Mouse (Mus musculus): ENCODE data around the gene Fam69a. TPM values are rescaled to one million over a fixed set of nuclear protein-coding genes. Genes with fewer than 3 reads are reported as not detected.
"Not testable (repeated sequence)": the region's sequence is repeated elsewhere in the genome, so short reads cannot be mapped to it uniquely, and the experiment has no call there.

Fam69a gene
- polyA plus RNA-seq, 1 experiment = 13.5 TPM

DNA sequence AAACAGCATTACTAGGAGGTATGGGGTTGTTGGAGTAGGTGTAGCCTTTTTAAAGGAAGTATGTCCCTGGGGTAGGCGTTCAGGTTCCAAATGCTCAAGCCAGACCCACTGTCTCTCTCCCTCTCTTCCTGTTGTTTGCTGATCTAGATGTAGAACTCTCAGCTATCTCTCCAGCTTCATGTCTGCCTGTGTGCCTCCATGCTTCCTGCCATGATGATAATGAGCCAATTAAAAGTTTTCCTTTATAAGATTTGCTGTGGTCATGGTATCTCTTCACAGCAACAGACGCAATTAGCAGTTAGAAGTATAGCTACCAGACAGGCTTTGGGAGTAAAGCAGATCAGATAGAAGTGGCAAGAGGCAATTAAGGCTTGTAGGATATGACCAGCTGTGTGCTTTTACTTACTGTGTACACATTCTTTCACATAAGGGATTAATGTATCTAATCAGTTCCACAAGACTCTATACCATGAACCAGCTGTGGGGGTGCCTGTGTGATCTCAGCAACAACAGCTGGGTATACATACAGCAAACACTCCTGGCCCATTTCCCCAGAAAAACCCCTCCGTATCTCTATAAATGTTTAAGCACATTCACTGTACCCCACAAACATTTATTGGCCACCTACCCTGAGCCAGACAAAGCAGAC, 9.1 kb downstream of the Fam69a start:
- 57% methylated on average over 3 of the region's 3 CpGs for WGBS
- Histone ChIP-seq H3K27ac (ENCODE audit: control insufficient read depth, insufficient read depth, low read depth, low read length, poor library complexity) (peak overlapping the region; percentile 15; the same call in 1 of the 2 replicates), H3K4me1 (ENCODE audit: control insufficient read depth, insufficient read depth, low read length) (peaks cover 8% of the 10 kb centered on the region), H3K4me3 (replicated peaks; ENCODE audit: control insufficient read depth, low read depth, low read length) (no peak overlapping the region)
- TF ChIP-seq POLR2A (IDR thresholded peaks at IDR 0.05; ENCODE audit: borderline replicate concordance, control insufficient read depth, low read depth, low read length) (no peak), CTCF (IDR thresholded peaks at IDR 0.05; ENCODE audit: control insufficient read depth, insufficient read depth, low read length) (no peak)

DNA sequence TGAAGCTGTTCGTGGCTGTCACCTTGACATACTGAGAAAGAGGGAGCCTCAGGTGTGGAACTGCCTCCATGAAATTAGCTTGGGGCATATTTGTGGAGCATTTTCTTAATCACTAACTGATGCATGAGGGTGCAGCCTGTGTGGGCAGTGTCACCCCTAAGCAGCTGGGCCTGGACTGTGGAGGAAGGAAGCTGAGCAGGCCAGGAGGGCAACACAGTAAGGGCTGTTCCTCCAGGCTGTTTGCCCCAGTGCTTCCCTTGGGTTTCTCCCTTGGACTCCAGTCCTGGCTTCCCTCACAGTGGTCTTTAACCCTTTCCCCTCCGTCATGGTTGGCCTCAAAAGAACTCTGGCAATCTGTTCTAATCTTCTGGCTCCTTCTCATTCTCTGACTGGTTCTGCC, 13.6 kb downstream of the Fam69a start:
- 33% methylated on average over 2 of the region's 2 CpGs for WGBS
- Histone ChIP-seq H3K27ac (ENCODE audit: control insufficient read depth, insufficient read depth, low read depth, low read length, poor library complexity) (peak overlapping the region; percentile 8; the same call in 1 of the 2 replicates), H3K4me1 (ENCODE audit: control insufficient read depth, insufficient read depth, low read length) (peaks cover 5% of the 10 kb centered on the region; the same call in 1 of the 2 replicates), H3K4me3 (replicated peaks; ENCODE audit: control insufficient read depth, low read depth, low read length) (no peak overlapping the region)
- TF ChIP-seq CTCF (IDR thresholded peaks at IDR 0.05; ENCODE audit: control insufficient read depth, insufficient read depth, low read length) (no peak), POLR2A (IDR thresholded peaks at IDR 0.05; ENCODE audit: borderline replicate concordance, control insufficient read depth, low read depth, low read length) (no peak)

DNA sequence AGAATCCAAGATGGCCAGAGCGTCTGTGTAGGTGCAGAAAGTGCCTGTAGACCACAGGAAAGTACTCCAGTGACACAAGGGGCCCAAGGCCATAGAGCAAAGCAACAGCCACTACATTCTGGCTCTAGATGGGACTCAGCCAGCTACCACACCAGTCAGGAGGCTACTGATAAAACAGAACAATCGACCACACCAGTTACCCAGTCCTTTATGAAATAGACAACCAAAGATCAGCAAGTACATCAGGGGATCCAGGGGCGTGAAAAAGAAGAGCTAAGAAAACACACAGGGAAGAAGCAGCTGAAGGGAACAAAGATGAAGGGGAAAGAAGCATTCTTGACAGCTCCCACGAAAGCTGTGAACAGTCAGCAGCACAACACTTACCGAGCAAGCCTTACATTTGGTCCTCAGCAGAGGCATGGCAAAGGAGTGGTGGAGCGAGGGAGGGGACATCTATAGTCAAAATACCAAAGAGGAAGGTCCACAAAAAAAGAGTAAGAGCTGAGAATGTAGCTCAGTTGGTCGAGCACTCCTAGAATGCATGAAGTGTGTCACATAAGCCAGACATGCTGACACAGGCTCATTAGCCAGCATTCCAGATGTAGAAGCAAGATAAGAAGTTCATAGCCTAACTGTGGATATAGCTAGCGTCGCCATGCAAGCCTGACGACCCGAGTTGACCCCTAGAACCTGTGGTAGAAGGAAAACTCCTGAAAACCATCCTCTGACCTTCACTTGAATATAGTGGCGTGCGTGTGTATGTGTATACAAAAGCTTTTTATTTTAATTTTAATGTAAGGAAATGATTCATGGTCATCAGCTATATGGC, 14.2 kb downstream of the Fam69a start:
- TF ChIP-seq POLR2A (IDR thresholded peaks at IDR 0.05; ENCODE audit: borderline replicate concordance, control insufficient read depth, low read depth, low read length) (no peak), CTCF (IDR thresholded peaks at IDR 0.05; ENCODE audit: control insufficient read depth, insufficient read depth, low read length) (no peak)
- Histone ChIP-seq H3K4me3 (replicated peaks; ENCODE audit: control insufficient read depth, low read depth, low read length) (no peak overlapping the region), H3K27ac (ENCODE audit: control insufficient read depth, insufficient read depth, low read depth, low read length, poor library complexity) (peak overlapping the region; percentile 7), H3K4me1 (ENCODE audit: control insufficient read depth, insufficient read depth, low read length) (peaks cover 6% of the 10 kb centered on the region; the same call in 1 of the 2 replicates)
- WGBS = 43% methylated on average over 13 of the region's 13 CpGs

DNA sequence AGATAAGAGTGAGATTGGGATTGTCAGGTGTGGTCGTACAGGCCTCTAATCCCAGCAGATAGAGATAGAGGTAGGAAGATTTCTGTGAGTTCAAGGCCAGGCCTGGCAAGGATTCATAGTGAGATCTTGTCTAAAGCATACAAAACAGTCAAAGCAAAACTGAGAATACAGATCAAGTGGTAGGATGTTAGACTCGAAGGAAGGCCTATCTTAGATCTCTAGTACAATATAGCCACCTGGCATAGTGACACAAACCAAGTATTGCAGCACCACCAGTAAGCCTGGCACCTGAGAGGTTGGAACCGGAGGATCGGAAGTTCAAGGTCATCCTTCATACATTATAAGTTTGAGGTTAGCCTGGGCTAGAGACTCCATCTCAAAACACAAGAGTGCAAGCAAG, 15.8 kb downstream of the Fam69a start:
- 72% methylated on average over 4 of the region's 4 CpGs for WGBS
- peaks cover 7% of the 10 kb centered on the region for H3K4me1 ChIP-seq (ENCODE audit: control insufficient read depth, insufficient read depth, low read length)
- no peak overlapping the region for H3K4me3 ChIP-seq (replicated peaks; ENCODE audit: control insufficient read depth, low read depth, low read length)
- no peak overlapping the region for H3K27ac ChIP-seq (ENCODE audit: control insufficient read depth, insufficient read depth, low read depth, low read length, poor library complexity)
- no peak for TF ChIP-seq CTCF (IDR thresholded peaks at IDR 0.05; ENCODE audit: control insufficient read depth, insufficient read depth, low read length)
- no peak for TF ChIP-seq POLR2A (IDR thresholded peaks at IDR 0.05; ENCODE audit: borderline replicate concordance, control insufficient read depth, low read depth, low read length)

DNA sequence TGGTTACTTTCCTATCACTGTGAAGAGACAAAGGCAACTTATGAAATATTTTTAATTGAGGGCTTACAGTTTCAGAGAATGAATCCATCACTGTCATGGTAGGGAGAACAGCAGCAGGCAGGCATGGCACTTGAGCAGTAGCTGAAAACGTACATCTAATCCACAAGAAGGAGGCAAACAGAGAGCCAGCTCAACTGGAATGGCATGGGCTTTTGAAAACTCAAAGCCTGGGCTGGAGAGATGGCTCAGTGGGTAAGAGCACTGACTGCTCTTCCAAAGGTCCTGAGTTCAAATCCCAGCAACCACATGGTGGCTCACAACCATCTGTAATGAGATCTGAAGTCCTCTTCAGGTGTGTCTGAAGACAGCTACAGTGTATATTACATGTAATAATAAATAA, 17.1 kb downstream of the Fam69a start:
- not testable (repeated sequence) for H3K4me1 ChIP-seq (ENCODE audit: control insufficient read depth, insufficient read depth, low read length); H3K27ac ChIP-seq (ENCODE audit: control insufficient read depth, insufficient read depth, low read depth, low read length, poor library complexity); H3K4me3 ChIP-seq (replicated peaks; ENCODE audit: control insufficient read depth, low read depth, low read length)
- WGBS = 85% methylated on average over 1 of the region's 1 CpGs

DNA sequence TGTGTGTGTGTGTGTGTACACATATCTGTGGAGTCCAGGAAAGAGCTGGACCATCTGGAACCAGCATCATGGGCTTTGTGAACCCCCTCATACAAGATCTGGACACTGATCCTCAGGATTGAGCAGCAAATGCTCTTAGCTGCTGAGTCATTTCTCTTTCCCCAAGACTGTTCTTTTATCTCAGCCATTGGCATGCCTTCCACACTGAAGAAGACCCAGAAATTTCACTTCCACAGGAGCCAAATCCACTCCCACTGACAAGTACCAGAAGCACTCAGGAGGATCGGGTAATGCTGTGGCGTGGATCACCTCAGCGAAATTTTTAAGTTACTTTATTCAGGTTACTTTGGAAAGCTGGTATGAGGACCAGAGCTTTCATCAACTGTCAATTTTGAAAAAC, 18.8 kb downstream of the Fam69a start:
- H3K4me1 ChIP-seq (ENCODE audit: control insufficient read depth, insufficient read depth, low read length) = peaks cover 6% of the 10 kb centered on the region
- WGBS = 68% methylated on average over 3 of the region's 3 CpGs
- TF ChIP-seq POLR2A (IDR thresholded peaks at IDR 0.05; ENCODE audit: borderline replicate concordance, control insufficient read depth, low read depth, low read length) (no peak), CTCF (IDR thresholded peaks at IDR 0.05; ENCODE audit: control insufficient read depth, insufficient read depth, low read length) (no peak)
- peak overlapping the region; percentile 59; the same call in 1 of the 2 replicates for H3K27ac ChIP-seq (ENCODE audit: control insufficient read depth, insufficient read depth, low read depth, low read length, poor library complexity)
- H3K4me3 ChIP-seq (replicated peaks; ENCODE audit: control insufficient read depth, low read depth, low read length) = no peak overlapping the region

DNA sequence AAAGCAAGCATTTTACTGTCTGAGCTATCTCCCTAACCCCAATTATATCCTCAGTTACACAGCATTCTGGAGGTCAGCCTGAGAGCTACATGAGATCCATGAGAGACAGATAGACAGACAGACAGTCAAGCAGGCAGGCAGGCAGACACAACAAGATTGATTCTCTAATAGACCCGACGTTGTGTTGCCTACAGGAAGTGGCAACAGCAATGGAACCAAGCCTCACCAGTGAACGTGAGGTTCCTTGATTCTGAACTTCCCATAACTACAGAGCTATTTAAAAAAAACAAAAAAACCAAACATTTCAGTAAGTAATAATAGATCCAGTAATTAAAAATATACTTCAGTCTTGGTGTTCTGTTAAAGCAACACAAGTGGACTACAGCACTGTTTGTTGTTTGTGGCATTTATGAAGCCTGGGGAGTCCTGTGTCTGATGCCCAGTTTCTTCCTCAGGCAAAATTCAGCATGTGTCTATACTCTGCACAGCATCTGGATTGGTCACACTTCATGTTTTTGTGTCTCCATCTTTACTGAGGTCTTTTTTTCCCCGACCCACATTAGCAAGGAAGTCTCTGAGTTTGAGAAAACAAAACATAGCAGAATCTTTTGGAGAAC, 19.9 kb downstream of the Fam69a start:
- peaks cover 8% of the 10 kb centered on the region for H3K4me1 ChIP-seq (ENCODE audit: control insufficient read depth, insufficient read depth, low read length)
- peak overlapping the region; percentile 29; the same call in 1 of the 2 replicates for H3K27ac ChIP-seq (ENCODE audit: control insufficient read depth, insufficient read depth, low read depth, low read length, poor library complexity)
- no peak for TF ChIP-seq CTCF (IDR thresholded peaks at IDR 0.05; ENCODE audit: control insufficient read depth, insufficient read depth, low read length)
- no peak for TF ChIP-seq POLR2A (IDR thresholded peaks at IDR 0.05; ENCODE audit: borderline replicate concordance, control insufficient read depth, low read depth, low read length)
- WGBS = 4% methylated on average over 4 of the region's 4 CpGs
- no peak overlapping the region for H3K4me3 ChIP-seq (replicated peaks; ENCODE audit: control insufficient read depth, low read depth, low read length)

DNA sequence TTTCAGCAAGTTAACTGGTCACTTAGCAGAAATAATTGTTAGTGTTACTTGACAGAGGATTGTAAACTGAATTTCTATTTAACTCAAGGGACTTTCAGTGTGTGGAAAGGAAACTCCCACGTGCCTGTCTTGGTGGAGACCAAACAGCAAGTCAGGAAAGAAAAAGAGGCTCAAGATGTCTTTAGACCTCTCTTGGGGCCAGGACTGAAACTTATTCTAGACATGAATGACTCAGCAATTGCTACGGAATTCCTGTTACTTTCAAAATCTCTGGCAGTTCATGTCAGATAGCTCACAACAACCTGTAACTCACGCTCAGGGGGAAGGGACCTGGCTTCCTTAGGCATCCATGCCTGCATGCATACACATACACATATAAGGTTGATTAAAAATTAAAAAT, 20.7 kb downstream of the Fam69a start:
- Histone ChIP-seq H3K4me3 (replicated peaks; ENCODE audit: control insufficient read depth, low read depth, low read length) (no peak overlapping the region), H3K27ac (ENCODE audit: control insufficient read depth, insufficient read depth, low read depth, low read length, poor library complexity) (no peak overlapping the region), H3K4me1 (ENCODE audit: control insufficient read depth, insufficient read depth, low read length) (peaks cover 9% of the 10 kb centered on the region)
- 5% methylated on average over 3 of the region's 3 CpGs for WGBS
- no peak for TF ChIP-seq CTCF (IDR thresholded peaks at IDR 0.05; ENCODE audit: control insufficient read depth, insufficient read depth, low read length)
- TF ChIP-seq POLR2A (IDR thresholded peaks at IDR 0.05; ENCODE audit: borderline replicate concordance, control insufficient read depth, low read depth, low read length) = no peak
